10 mouse cellular contexts compared by ENCODE assay signal in the genomic region with DNA sequence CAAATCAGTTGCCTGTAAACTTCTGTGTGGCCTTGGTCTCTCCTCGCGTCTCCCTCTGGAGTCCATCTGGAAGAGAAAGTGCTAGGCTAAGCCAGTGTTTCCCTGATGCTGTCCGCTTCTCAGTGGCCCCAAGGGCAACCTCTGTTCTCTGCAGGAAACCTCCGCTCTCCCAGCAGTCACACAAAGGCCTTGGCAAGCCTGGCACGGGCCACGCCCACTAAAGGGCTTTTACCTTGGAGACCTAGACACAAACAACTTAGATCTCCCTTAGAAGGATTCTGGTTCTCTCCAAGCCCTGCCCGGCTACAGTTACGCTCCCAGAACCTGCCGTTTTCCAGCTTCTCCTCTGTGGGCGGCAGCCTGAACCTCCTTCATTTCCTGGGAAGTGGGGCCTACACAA. TPM values are rescaled to one million over a fixed set of nuclear protein-coding genes. Genes with fewer than 3 reads are reported as not detected.
A peak's percentile ranks its signal among the peaks of the same experiment; 100 is the strongest.
DNase-seq lines count a peak whose midpoint lies in the region; ATAC-seq and TF ChIP-seq lines count a peak whose summit lies in the region.
"Had no signal": no experiment of that assay in that cellular context is flagged by ENCODE, and none has a peak within 500 bp of the region (broad histone marks: within the 10 kb centered on the region; RNA-seq: fewer than 3 reads in every experiment).

No protein-coding gene starts in this region.

- H3K9ac ChIP-seq in embryonic facial prominence, embryonic 13.5 days, result 0 out of 2 replicates have a peak overlapping the region, but pooled peaks have one; percentile 16

- no peak overlapping the region for H3K27ac ChIP-seq in kidney, adult 2 months (ENCODE audit: insufficient read depth, low read depth, low read length)
- H3K27ac ChIP-seq in embryonic facial prominence, embryonic 13.5 days, result 0 out of 2 replicates have a peak overlapping the region, but pooled peaks have one; percentile 39

- 51% methylated on average over 10 of the region's 10 CpGs for WGBS in kidney, adult 2 months
- 33% methylated on average over 10 of the region's 10 CpGs for WGBS in embryonic facial prominence, embryonic 13.5 days
- 38% methylated on average over 10 of the region's 10 CpGs for WGBS in lung, adult 2 months

- H3K4me1 ChIP-seq in kidney, adult 2 months (ENCODE audit: control insufficient read depth, insufficient read depth, low read length), result no peaks in the 10 kb centered on the region
- peaks cover 16% of the 10 kb centered on the region for H3K4me1 ChIP-seq in embryonic facial prominence, embryonic 13.5 days
- H3K4me1 ChIP-seq in lung, adult 2 months (ENCODE audit: control insufficient read depth, insufficient read depth, low read length), result no peaks in the 10 kb centered on the region

- TF ChIP-seq CTCF in kidney, adult 2 months (conservative IDR thresholded peaks at IDR 0.05; ENCODE audit: insufficient read depth, insufficient read length, low read depth, low read length), result no peak
- TF ChIP-seq CTCF in lung, adult 2 months (IDR thresholded peaks at IDR 0.05; ENCODE audit: insufficient read depth, low read length), result no peak

- no peak overlapping the region for H3K4me3 ChIP-seq in kidney, adult 2 months (ENCODE audit: insufficient read depth, low read depth, low read length)
- no peak overlapping the region for H3K4me3 ChIP-seq in embryonic facial prominence, embryonic 13.5 days
- no peak overlapping the region for H3K4me3 ChIP-seq in lung, adult 2 months (replicated peaks; ENCODE audit: extremely low read depth, low read depth, low read length)

- H3K36me3 ChIP-seq in kidney, adult 2 months (ENCODE audit: control insufficient read depth, insufficient read depth, low read length), result no peaks in the 10 kb centered on the region
- no peaks in the 10 kb centered on the region for H3K36me3 ChIP-seq in embryonic facial prominence, embryonic 13.5 days

- DNase-seq in kidney, adult 2 months, result peak; percentile 31
- no peak for DNase-seq in kidney, adult 18-20 months
- peak; percentile 14 for DNase-seq in MN1 (ENCODE audit: low spot score)
- no peak for DNase-seq in lung, adult 2 months
- DNase-seq in layer of hippocampus, postnatal 10 days (ENCODE audit: low spot score in 2 of 2), result no peak
- no peak for DNase-seq in natural killer cell, adult 2 months (ENCODE audit: low spot score in 2 of 2)
- DNase-seq: heart, postnatal 36 days had no signal

- H3K27me3 ChIP-seq in kidney, adult 2 months (replicated peaks; ENCODE audit: control insufficient read depth, insufficient read depth, low read length), result no peaks in the 10 kb centered on the region
- H3K27me3 ChIP-seq in embryonic facial prominence, embryonic 13.5 days, result no peaks in the 10 kb centered on the region

- ATAC-seq in embryonic facial prominence, embryonic 13.5 days (ENCODE audit: insufficient number of reproducible peaks, insufficient read depth, low FRiP score, low TSS enrichment, low read depth), result no peak
- no peak for ATAC-seq in monocyte, adult 5-6 weeks (replicated peaks; ENCODE audit: insufficient number of reproducible peaks, low FRiP score, low TSS enrichment, poor library complexity, severe bottlenecking)

- H3K4me2 ChIP-seq in embryonic facial prominence, embryonic 13.5 days, result no peak overlapping the region

- TF ChIP-seq POLR2A in kidney, adult 2 months (IDR thresholded peaks at IDR 0.05; ENCODE audit: low read depth, low read length), result no peak
- 0 out of 2 replicates have a peak, but pooled peaks have one; percentile 12 for TF ChIP-seq POLR2A in lung, adult 2 months (IDR thresholded peaks at IDR 0.05; ENCODE audit: borderline replicate concordance, extremely low read depth, low read depth, low read length)

- H3K9me3 ChIP-seq in embryonic facial prominence, embryonic 13.5 days, result no peaks in the 10 kb centered on the region

RNA-seq across cellular contexts. Expression of a gene that starts 5.0 kb away (rescaled TPM):
- polyA plus RNA-seq in kidney, adult 2 months (2012; rRNA removed), result 0.19 and 0.23 TPM in 2 replicates
- polyA plus RNA-seq in embryonic facial prominence, embryonic 13.5 days (2015; fragmentation: Nextera tagmentation; extraction: Ambion mirVana), result not detected in 2 replicates
- polyA plus RNA-seq in lung, adult 2 months (2012; rRNA removed), result 2.9 TPM in 2 replicates
- total RNA-seq in layer of hippocampus, postnatal 10 days (2021), result not detected
- total RNA-seq in monocyte, adult 5-6 weeks (2017), result not detected in 3 replicates
- total RNA-seq: heart, postnatal 36 days; liver, adult 2 months had no signal
- polyA plus RNA-seq: liver, adult 2 months had no signal

RNA-seq across cellular contexts. Expression of a gene that starts 5.1 kb away (rescaled TPM):
- polyA plus RNA-seq in kidney, adult 2 months (2012; rRNA removed), result not detected in 2 replicates
- polyA plus RNA-seq in embryonic facial prominence, embryonic 13.5 days (2015; fragmentation: Nextera tagmentation; extraction: Ambion mirVana), result not detected in 2 replicates
- polyA plus RNA-seq in lung, adult 2 months (2012; rRNA removed), result 0.11 and 0.12 TPM in 2 replicates
- not detected for total RNA-seq in layer of hippocampus, postnatal 10 days (2021)
- total RNA-seq in monocyte, adult 5-6 weeks (2017), result not detected in 3 replicates
- total RNA-seq: heart, postnatal 36 days; liver, adult 2 months had no signal
- polyA plus RNA-seq: liver, adult 2 months had no signal

Comparison
In these comparisons a context has a peak if more than half of its experiments do, and no peak if none do; other contexts are left out.
1. DNase-seq: peak in kidney, adult 2 months (single experiment) and MN1 (single experiment); none in kidney, adult 18-20 months (single experiment), lung, adult 2 months (single experiment), layer of hippocampus, postnatal 10 days (0 of 2) and natural killer cell, adult 2 months (0 of 2).